Mouse (Mus musculus): ENCODE results near the gene Cdkn1c. TPM values are rescaled to one million over a fixed set of nuclear protein-coding genes. Genes with fewer than 3 reads are reported as not detected.

The Cdkn1c gene
- total RNA-seq (2021) = 10 to 100 TPM; 23.2 to 23.5 TPM
- long read RNA-seq, experiment 1, transcript Cdkn1c-201 (4 exons, 1,901 nt) = major isoform, 16 of 55 reads
- long read RNA-seq, experiment 1, partial matches to known transcripts = 1 of 55 reads
- long read RNA-seq, experiment 1, other reads (novel, unspliced or antisense) = 31 of 55 reads
- long read RNA-seq, experiment 2, transcript Cdkn1c-201 (4 exons, 1,901 nt) = major isoform, 14 of 59 reads
- long read RNA-seq, experiment 2, partial matches to known transcripts = 1 of 59 reads
- long read RNA-seq, experiment 2, other reads (novel, unspliced or antisense) = 41 of 59 reads

GRCm38 (mm10) chr7:143460874-143461273 lies at the start of gene Cdkn1c:
Cdkn1c (minus strand) TSS chr7:143461050.
- Histone ChIP-seq H3K4me3 (peak within 1 kb of the TSS; percentile 81), H3K27ac (peak within 1 kb of the TSS; percentile 82)
- intact Hi-C loops (cut with DNase I) = loop anchor here (5.0 to 10.0 kb wide), 5 partner anchors 54 to 456 kb away; partner anchors contain the start of gene Tspan32
- peak; percentile 94 for DNase-seq
- no peak for TF ChIP-seq CTCF (IDR thresholded peaks at IDR 0.05)

DNA sequence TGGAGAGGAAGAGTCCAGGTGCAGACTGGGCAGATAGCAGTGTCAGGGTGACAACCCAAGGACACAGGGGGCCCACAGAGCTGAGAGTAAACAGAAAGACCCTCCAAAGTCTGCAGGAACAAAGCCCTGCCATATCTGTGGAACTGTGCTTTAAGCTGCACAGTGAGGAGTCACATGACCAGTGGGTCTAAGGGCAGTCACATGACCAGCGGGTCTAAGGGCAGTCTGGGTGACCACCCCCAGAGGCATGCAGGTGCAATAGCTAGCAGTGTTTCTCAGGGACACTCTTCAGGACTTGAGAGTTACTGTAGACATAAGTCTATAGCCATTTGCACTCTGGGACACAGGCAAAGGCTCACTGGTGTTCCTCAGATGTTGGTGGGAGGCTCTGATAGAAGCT lies 48.7 kb upstream of the Cdkn1c start:
- intact Hi-C loops (cut with DNase I) = no loop called here

GRCm38 (mm10) chr7:143506675-143507074 lies 45.8 kb upstream of the Cdkn1c start:
- peak; percentile 88 for TF ChIP-seq CTCF (IDR thresholded peaks at IDR 0.05)
- peak; percentile 47 for DNase-seq
- no peak overlapping the region for H3K4me3 ChIP-seq
- intact Hi-C loops (cut with DNase I) = loop anchor here (1.0 kb wide), 1 partner anchor 26 kb away; no protein-coding TSS in a partner anchor
- no peak overlapping the region for H3K27ac ChIP-seq

More for the DNA sequence above, 48.7 kb upstream of the Cdkn1c start:
- DNase-seq = no peak
- Histone ChIP-seq H3K27ac (no peak overlapping the region), H3K4me3 (no peak overlapping the region)
- TF ChIP-seq CTCF (IDR thresholded peaks at IDR 0.05) = no peak

- intact Hi-C loops (cut with DNase I) = loop anchor here (1.0 kb wide), 1 partner anchor 26 kb away; no protein-coding TSS in a partner anchor
- no peak for DNase-seq
Observed at GRCm38 (mm10) chr7:143506271-143506670, 45.4 kb upstream of the Cdkn1c start.

DNA sequence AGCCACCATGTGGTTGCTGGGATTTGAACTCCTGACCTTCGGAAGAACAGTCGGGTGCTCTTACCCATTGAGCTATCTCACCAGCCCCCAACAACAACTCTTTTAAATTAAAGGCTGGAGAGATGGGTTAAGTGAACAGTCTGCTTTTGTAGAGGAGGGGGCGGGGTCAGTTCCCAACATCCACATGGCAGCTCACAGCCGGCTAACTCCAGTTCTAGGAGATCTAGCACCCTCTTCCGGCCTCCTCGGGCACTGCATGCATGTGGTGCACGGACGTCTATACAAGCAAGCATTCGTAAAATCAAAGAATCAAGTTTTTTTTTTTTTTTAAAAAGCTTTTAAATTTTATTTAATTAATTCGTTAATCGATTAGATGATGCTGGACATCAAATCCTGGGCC lies 45.0 kb upstream of the Cdkn1c start:
- Histone ChIP-seq H3K4me3 (no peak overlapping the region), H3K27ac (no peak overlapping the region)
- intact Hi-C loops (cut with DNase I) = loop anchor here (1.0 kb wide), 1 partner anchor 26 kb away; no protein-coding TSS in a partner anchor
- peak; percentile 84 for DNase-seq
- TF ChIP-seq CTCF (IDR thresholded peaks at IDR 0.05) = peak; percentile 77

More at GRCm38 (mm10) chr7:143506271-143506670, 45.4 kb upstream of the Cdkn1c start:
- Histone ChIP-seq H3K27ac (no peak overlapping the region), H3K4me3 (no peak overlapping the region)
- TF ChIP-seq CTCF (IDR thresholded peaks at IDR 0.05) = no peak

- H3K27ac ChIP-seq = no peak overlapping the region
- intact Hi-C loops (cut with DNase I) = no loop called here
- DNase-seq = no peak
- no peak for TF ChIP-seq CTCF (IDR thresholded peaks at IDR 0.05)
- H3K4me3 ChIP-seq = no peak overlapping the region
Observed at GRCm38 (mm10) chr7:143505411-143505810, 44.6 kb upstream of the Cdkn1c start.

- H3K4me3 ChIP-seq = no peak overlapping the region
- no peak for TF ChIP-seq CTCF (IDR thresholded peaks at IDR 0.05)
- intact Hi-C loops (cut with DNase I) = no loop called here
Observed at GRCm38 (mm10) chr7:143503926-143504325, 43.1 kb upstream of the Cdkn1c start.

DNA sequence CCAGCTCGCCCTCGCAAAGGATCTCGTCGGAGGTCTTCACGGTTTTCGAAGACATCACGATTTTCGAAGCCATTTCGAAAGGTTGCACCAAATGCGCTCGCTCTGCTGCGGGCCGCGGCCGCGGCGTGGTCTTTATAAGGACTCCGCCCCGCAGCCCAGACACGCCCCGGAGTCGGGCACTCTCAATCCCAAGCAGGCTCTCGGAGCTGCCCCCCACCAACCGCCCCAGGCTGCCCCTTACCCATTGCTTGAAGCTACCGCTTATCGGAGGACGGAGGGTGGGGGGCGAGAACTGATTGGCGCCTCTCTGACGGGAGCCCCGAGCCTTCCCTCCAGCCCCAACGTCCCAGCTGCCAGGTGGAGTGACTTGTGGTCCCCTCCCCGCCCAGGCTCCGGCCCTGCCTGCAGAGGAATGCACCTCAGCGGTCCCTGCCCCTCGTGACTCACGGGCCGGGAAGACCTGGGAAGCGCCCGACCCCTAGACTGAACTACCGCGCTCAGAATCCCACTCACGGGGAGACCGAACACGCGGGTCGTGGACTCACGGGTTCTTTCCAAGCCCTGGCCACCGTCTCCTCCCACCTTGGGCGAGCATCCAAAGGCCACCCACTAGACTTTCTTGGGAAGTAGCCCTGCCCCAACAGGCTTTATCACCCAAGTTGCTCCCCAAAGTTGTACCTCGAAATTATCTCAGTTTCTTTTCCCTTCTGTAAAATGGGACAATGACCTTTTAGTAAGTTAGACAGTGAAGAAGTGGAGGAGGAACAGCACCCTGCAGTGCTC lies 41.8 kb upstream of the Cdkn1c start, which contains the start of gene Phlda2:
Gene Phlda2, minus strand, starts transcription at position 733 of the 783 bp plus-strand sequence.
- peak within 1 kb of the TSS; percentile 75 for H3K4me3 ChIP-seq
- TF ChIP-seq CTCF (IDR thresholded peaks at IDR 0.05) = no peak
- peak; percentile 34 for DNase-seq
- intact Hi-C loops (cut with DNase I) = loop anchor here (1.0 kb wide), 1 partner anchor 25 kb away; no protein-coding TSS in a partner anchor
- H3K27ac ChIP-seq = no peak within 1 kb of the TSS

More at GRCm38 (mm10) chr7:143503926-143504325, 43.1 kb upstream of the Cdkn1c start:
- H3K27ac ChIP-seq = no peak overlapping the region
- no peak for DNase-seq

DNA sequence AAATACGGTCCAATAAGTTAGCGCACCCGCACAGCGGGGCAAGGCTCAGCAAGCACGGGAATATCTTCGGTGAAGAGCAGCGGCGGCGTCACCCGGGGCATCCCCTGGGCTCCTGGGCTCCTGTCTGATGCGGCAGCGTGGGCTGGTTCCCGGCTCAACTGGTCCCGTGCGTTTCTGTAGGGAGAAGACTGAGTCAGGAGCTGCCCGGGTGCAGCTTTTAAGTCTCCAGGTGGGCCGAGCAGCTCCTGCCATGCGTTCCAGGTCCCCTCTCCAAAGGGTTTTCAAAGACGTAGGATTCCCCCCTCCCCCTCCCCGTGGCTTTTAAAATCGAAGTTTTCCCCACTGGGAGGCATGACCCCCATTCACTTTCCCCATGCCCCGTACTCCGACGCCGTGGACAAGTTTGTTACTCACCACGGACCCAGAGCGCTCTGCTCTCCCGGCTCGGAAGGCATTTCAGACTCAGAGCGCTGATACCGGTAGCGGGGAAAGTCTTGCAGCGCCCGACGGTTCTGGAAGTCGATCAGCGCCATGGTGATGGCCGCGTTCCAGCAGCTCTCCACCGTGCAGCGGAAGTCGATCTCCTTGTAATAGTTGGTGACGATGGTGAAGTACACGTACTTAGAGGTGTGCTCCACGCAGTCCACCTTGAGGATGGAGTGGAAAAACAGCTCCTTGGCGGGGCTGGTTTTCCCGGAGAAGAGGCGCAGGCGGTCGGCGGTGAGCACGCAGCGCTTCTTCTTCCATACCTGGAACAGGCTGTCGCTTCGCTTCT lies 41.0 kb upstream of the Cdkn1c start:
- Histone ChIP-seq H3K4me3 (peak overlapping the region; percentile 75), H3K27ac (no peak overlapping the region)
- peak; percentile 65 for DNase-seq
- no peak for TF ChIP-seq CTCF (IDR thresholded peaks at IDR 0.05)
- intact Hi-C loops (cut with DNase I) = loop anchor here (1.0 kb wide), 1 partner anchor 25 kb away; no protein-coding TSS in a partner anchor

DNA sequence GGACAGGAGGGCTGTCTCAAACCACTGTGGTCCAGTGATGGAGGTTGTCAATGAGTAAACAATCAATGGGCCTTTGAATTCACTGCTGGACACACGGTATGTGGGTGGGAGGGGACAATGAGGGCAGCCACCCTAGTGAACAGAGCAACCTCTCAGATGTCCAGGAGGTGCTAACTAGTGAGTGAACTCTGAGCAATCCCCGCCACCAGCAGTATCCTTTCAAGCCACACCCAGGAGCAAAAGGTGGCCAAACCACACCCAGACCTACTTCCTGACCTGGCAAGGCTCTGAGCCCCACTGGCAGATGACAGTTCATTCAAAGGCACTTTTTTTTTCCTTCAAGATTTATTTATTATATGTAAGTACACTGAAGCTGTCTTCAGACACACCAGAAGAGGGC lies 40.1 kb upstream of the Cdkn1c start:
- no peak overlapping the region for H3K4me3 ChIP-seq
- intact Hi-C loops (cut with DNase I) = no loop called here
- H3K27ac ChIP-seq = no peak overlapping the region
- DNase-seq = no peak
- no peak for TF ChIP-seq CTCF (IDR thresholded peaks at IDR 0.05)

DNA sequence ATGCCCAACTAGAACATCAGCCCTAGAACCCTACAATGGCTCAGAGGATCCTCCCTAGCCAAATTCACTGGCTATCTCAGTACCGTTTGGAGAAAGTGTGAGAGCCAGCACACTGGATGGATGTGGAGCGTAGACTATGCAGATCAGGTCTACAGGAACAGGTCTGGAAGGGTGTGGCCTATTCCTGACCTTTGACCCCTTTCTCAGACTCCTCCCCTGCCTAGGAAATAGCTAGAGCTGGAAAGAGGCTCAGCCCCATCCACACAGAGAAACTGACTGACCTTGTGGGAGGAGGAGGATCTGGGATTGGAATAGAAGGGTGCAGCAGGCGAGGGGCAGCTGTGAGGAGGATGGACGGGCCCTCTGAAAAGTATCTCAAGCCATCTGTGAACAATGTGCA lies 37.7 kb upstream of the Cdkn1c start:
- no peak for DNase-seq
- no peak overlapping the region for H3K4me3 ChIP-seq
- TF ChIP-seq CTCF (IDR thresholded peaks at IDR 0.05) = no peak
- H3K27ac ChIP-seq = no peak overlapping the region
- intact Hi-C loops (cut with DNase I) = no loop called here
